Mouse (Mus musculus): Measurements from ENCODE around the gene Nr4a3. TPM values are rescaled to one million over a fixed set of nuclear protein-coding genes. Genes with fewer than 3 reads are reported as not detected.

Gene Nr4a3
- polyA plus RNA-seq, 1 experiment from 2014 or later = 0.54 TPM

Other genes with a start within 250 kb of the Nr4a3 start
- 21.0 and 24.1 TPM in 2 replicates for gene Stx17, start 79.8 kb downstream of the Nr4a3 start, polyA plus RNA-seq (2014; fragmentation: Nextera tagmentation; extraction: Ambion mirVana)
- gene Erp44, start 234.4 kb downstream of the Nr4a3 start, polyA plus RNA-seq (2014; fragmentation: Nextera tagmentation; extraction: Ambion mirVana) = 69.8 and 70.0 TPM in 2 replicates
- 4.3 and 6.1 TPM in 2 replicates for gene Invs, start 234.6 kb downstream of the Nr4a3 start, polyA plus RNA-seq (2014; fragmentation: Nextera tagmentation; extraction: Ambion mirVana)